Mouse (Mus musculus) limb, embryonic 13.5 days (tissue): ENCODE data around the gene Tagln3. TPM values are rescaled to one million over a fixed set of nuclear protein-coding genes. Genes with fewer than 3 reads are reported as not detected.
A peak's percentile ranks its signal among the peaks of the same experiment; 100 is the strongest.

ENCODE experiments used
- ATAC-seq: fragments of 200-750 bp; cut with Nextera tagmentation; 2 replicates; pipeline ENCODE4 v1.8.0; 2017; ENCODE audit warnings: low read depth, moderate number of reproducible peaks, moderate TSS enrichment; ENCODE audit not compliant: low FRiP score
- H3K27ac ChIP-seq: fragments of 300-500 bp; sonication (generic); 2 replicates; pipeline ENCODE4 v1.5.1; 2015; ENCODE audit warnings: inconsistent platforms, mild to moderate bottlenecking, moderate library complexity
- H3K27me3 ChIP-seq: fragments of 300-500 bp; sonication (generic); 2 replicates; pipeline ENCODE4 v1.6.1; 2015; ENCODE audit warnings: mild to moderate bottlenecking, inconsistent platforms
- H3K36me3 ChIP-seq: fragments of 300-500 bp; sonication (generic); 2 replicates; pipeline ENCODE4 v1.6.1; 2015; ENCODE audit warnings: inconsistent platforms, mild to moderate bottlenecking, moderate library complexity
- H3K4me1 ChIP-seq: fragments of 300-500 bp; sonication (generic); 2 replicates; pipeline ENCODE4 v1.6.1; 2015; ENCODE audit warnings: inconsistent platforms
- H3K4me2 ChIP-seq: fragments of 300-500 bp; sonication (generic); replicated peaks from 2 replicates; pipeline ENCODE4 v1.6.1; 2015; ENCODE audit warnings: inconsistent platforms, mild to moderate bottlenecking, moderate library complexity
- H3K4me3 ChIP-seq: fragments of 300-500 bp; sonication (generic); 2 replicates; pipeline ENCODE4 v1.5.1; 2015; ENCODE audit warnings: moderate library complexity, mild to moderate bottlenecking, inconsistent platforms
- H3K9ac ChIP-seq: fragments of 300-500 bp; sonication (generic); 2 replicates; pipeline ENCODE4 v1.6.1; 2015; ENCODE audit warnings: mild to moderate bottlenecking, inconsistent platforms
- H3K9me3 ChIP-seq: fragments of 300-500 bp; sonication (generic); 2 replicates; pipeline ENCODE4 v1.6.1; 2016; ENCODE audit warnings: inconsistent platforms
- WGBS: fragments of 180-500 bp; shearing (Covaris S2); methylation state at CpG from one replicate; pipeline ENCODE4 v1.1.7; 2015; 5-methylcytosine and 5-hydroxymethylcytosine counted together
- polyA plus RNA-seq: library from polyadenylated mRNA; unstranded; fragments of >200 nt; fragmentation: Nextera tagmentation; extraction: Ambion mirVana; gene quantifications from 2 replicates; pipeline ENCODE4 v1.2.1, GENCODE M21; 2015

Tagln3 gene
- polyA plus RNA-seq = 18.2 and 21.4 TPM in 2 replicates

DNA sequence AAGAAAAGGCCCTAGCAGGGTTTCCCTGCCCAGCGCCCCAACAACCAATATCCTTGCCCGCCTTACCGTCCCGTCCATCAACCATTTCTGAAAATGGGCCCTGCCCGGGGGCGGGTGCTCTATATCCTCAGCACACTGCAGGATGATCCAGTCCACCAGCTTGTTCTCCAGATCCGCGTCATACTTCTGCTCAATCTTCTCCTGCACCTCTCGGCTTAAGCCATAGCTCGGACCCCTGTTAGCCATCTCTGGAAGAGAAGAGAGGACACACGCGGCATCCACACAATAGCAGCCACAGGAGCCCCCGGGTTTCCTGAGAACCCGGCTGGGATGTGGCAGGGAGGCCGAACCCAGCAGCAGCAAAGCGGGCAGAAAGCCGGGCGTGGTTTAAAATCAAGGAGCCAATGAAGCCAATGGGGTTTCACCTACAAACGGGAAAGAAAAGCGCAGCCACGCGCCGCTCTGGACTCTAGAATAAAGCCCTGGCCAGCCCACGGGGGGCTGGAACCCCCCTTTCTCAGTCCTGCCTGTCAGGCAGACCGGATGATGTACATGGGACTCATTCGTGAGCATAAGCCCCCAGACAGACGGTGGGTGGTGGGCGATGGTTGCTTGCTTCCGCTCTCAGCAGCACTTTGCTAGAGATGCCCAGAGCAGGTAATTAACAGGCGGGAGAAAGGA lies at the start of gene Tagln3:
Gene Tagln3 (minus strand): TSS at position 548 of the 681 bp plus-strand sequence.
- Histone ChIP-seq H3K4me1 (peaks cover 23% of the 10 kb centered on the region), H3K4me2 (peak within 1 kb of the TSS; percentile 91), H3K27me3 (no peaks in the 10 kb centered on the region), H3K9me3 (no peaks in the 10 kb centered on the region), H3K27ac (no peak within 1 kb of the TSS; the same call in 1 of the 2 replicates), H3K9ac (peak within 1 kb of the TSS; percentile 75), H3K36me3 (peaks cover 22% of the 10 kb centered on the region), H3K4me3 (peak within 1 kb of the TSS; percentile 59)
- peak; percentile 76 for ATAC-seq
- under 1% methylated on average over 30 of the region's 30 CpGs for WGBS

DNA sequence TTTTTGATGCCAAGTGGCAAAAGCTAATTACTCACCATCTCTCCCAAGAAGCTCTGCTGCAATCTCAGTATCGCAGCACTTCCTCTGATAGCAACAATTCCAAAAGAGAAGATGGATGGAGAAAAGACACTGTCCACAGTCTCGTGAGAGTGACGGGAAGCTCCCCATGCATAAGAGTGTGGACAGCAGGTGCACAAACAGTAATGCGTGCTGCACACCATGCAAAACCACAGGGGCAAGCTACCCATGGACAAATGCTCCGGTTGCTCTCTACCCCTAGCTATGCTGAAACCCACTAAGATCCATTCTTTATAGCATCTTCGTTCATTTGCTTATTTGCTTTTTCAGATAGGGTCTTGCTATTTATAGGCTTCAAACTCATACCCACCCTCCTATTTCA lies 46.5 kb upstream of the Tagln3 start:
- H3K4me2 ChIP-seq = no peak overlapping the region
- no peak overlapping the region for H3K27ac ChIP-seq
- 0 out of 2 replicates have a peak, but pooled peaks cover 2% of the 10 kb centered on the region for H3K4me1 ChIP-seq
- H3K4me3 ChIP-seq = no peak overlapping the region
- H3K36me3 ChIP-seq = peaks cover 80% of the 10 kb centered on the region
- H3K9ac ChIP-seq = no peak overlapping the region
- ATAC-seq = no peak
- H3K9me3 ChIP-seq = no peaks in the 10 kb centered on the region
- no peaks in the 10 kb centered on the region for H3K27me3 ChIP-seq
- 95% methylated on average over 6 of the region's 6 CpGs for WGBS

DNA sequence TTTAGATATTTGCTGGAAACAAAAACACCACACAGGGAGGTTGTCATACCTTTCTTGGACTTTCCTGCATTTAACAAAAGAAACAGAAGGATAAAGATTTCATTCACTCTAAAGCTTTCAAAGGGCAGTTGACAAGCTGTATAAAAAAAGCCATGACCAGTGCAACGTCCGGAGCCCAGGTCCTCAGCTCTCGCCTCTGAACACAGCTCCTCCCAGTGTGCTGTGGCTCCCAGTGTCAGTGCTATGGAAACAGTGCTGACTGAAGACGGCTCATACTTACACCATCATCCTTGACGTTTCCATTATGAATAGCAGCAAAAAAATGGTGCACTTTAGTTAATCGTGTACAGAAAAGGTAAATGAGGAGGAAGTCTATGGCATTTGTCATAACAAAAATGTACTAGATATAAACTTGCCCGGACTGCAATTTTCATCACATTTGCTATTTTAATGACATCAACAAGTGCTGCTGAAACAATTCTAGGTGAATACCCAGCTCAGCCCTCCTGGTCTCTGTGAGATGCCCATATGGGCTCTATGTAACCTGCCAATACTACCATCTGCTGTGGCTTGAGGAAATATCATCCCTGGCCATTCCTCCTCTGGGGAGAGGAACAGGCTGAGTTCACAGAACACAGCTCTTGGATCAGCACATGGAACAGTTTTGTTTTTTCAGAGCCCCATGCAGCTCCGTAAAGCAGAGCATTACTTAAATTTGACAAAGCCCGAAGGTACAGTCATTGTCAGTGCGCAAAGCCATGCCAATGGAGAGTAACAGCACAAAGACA lies 43.6 kb upstream of the Tagln3 start:
- no peak overlapping the region for H3K4me2 ChIP-seq
- H3K9me3 ChIP-seq = no peaks in the 10 kb centered on the region
- peaks cover 6% of the 10 kb centered on the region; the same call in 1 of the 2 replicates for H3K4me1 ChIP-seq
- no peak overlapping the region for H3K9ac ChIP-seq
- peak overlapping the region; percentile 44; the same call in 1 of the 2 replicates for H3K27ac ChIP-seq
- no peak for ATAC-seq
- H3K36me3 ChIP-seq = peaks cover 78% of the 10 kb centered on the region
- 79% methylated on average over 10 of the region's 10 CpGs for WGBS
- H3K4me3 ChIP-seq = no peak overlapping the region
- no peaks in the 10 kb centered on the region for H3K27me3 ChIP-seq

DNA sequence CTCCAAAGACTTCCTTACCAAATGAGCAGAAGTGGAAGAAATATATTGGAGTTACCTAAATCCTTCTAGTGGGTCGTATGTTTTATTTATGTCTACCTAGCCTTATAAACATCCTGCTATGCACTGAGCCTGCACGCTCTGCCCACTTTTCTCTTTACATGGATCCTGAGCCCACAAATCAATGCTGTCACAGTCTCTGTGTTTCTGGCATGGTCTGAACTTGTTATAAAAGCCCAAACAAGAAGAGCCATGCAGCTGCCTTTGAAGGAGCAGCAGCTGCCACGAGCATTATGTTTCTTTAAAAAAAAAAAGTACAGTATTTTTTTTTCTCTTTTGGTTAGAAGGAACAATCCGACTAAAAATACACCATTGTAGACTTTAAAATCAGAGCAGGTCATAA lies 43.0 kb upstream of the Tagln3 start:
- Histone ChIP-seq H3K4me2 (no peak overlapping the region), H3K27me3 (no peaks in the 10 kb centered on the region), H3K9ac (no peak overlapping the region), H3K9me3 (no peaks in the 10 kb centered on the region), H3K4me1 (peaks cover 6% of the 10 kb centered on the region; the same call in 1 of the 2 replicates), H3K36me3 (peaks cover 79% of the 10 kb centered on the region), H3K27ac (no peak overlapping the region), H3K4me3 (no peak overlapping the region)
- no peak for ATAC-seq
- WGBS = 55% methylated on average over 4 of the region's 4 CpGs

DNA sequence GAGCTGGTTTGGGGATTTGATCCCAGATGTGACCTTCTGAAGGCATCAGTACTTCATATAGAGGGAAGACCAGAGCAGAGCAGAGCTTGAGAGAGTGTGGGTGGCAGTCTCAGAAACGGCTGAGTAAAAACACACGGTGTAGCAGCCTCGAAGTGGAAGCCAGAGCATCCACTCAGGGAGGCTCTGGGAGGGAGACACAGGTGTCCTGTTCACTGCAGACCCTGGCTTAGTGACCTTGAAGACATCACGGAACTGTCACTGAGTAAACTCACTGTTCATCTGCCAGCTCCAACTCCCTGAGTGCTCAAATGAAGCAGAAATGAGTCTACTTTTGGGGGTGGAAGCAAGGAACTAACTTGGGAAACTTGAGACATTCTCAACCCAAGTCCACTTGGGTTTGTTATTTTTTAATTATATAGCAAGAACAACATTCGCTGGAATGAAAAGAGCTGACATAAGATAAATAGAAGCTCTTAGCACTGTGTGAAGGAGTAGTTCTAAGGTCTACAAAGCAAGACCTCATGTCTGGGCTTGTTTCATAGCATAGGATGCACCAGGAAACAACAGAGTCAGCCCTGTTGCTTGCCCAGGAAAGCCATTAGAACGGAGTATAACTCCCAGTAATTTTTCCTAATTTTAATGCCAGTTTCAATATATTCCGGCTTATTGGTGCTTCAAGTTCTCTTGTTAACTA lies 41.5 kb upstream of the Tagln3 start:
- Histone ChIP-seq H3K36me3 (peaks cover 73% of the 10 kb centered on the region), H3K4me3 (no peak overlapping the region), H3K9ac (no peak overlapping the region), H3K9me3 (no peaks in the 10 kb centered on the region), H3K4me1 (peaks cover 6% of the 10 kb centered on the region; the same call in 1 of the 2 replicates), H3K27ac (no peak overlapping the region), H3K4me2 (no peak overlapping the region), H3K27me3 (no peaks in the 10 kb centered on the region)
- 82% methylated on average over 7 of the region's 7 CpGs for WGBS
- ATAC-seq = no peak

- 83% methylated on average over 3 of the region's 3 CpGs for WGBS
- H3K9me3 ChIP-seq = no peaks in the 10 kb centered on the region
- ATAC-seq = no peak
- no peak overlapping the region for H3K4me3 ChIP-seq
- H3K27ac ChIP-seq = no peak overlapping the region
- H3K4me1 ChIP-seq = peaks cover 6% of the 10 kb centered on the region; the same call in 1 of the 2 replicates
- H3K9ac ChIP-seq = no peak overlapping the region
- H3K36me3 ChIP-seq = peaks cover 73% of the 10 kb centered on the region
- H3K27me3 ChIP-seq = no peaks in the 10 kb centered on the region
- H3K4me2 ChIP-seq = no peak overlapping the region
These were observed 40.7 kb upstream of the Tagln3 start for GRCm38 (mm10) chr16:45765102-45765501.

GRCm38 (mm10) chr16:45762859-45763505 lies 38.6 kb upstream of the Tagln3 start:
- H3K9me3 ChIP-seq = no peaks in the 10 kb centered on the region
- H3K36me3 ChIP-seq = peaks cover 76% of the 10 kb centered on the region
- ATAC-seq = peak; percentile 59
- WGBS = 36% methylated on average over 13 of the region's 13 CpGs
- peaks cover 6% of the 10 kb centered on the region; the same call in 1 of the 2 replicates for H3K4me1 ChIP-seq
- H3K9ac ChIP-seq = no peak overlapping the region
- no peaks in the 10 kb centered on the region for H3K27me3 ChIP-seq
- no peak overlapping the region for H3K4me2 ChIP-seq
- no peak overlapping the region for H3K4me3 ChIP-seq
- peak overlapping the region; percentile 6; the same call in 1 of the 2 replicates for H3K27ac ChIP-seq

GRCm38 (mm10) chr16:45761425-45761824 lies 37.0 kb upstream of the Tagln3 start:
- no peak for ATAC-seq
- Histone ChIP-seq H3K4me2 (no peak overlapping the region), H3K36me3 (peaks cover 76% of the 10 kb centered on the region), H3K4me1 (peaks cover 4% of the 10 kb centered on the region; the same call in 1 of the 2 replicates), H3K27me3 (no peaks in the 10 kb centered on the region), H3K27ac (no peak overlapping the region), H3K9me3 (no peaks in the 10 kb centered on the region), H3K9ac (no peak overlapping the region), H3K4me3 (no peak overlapping the region)
- 89% methylated on average over 1 of the region's 1 CpGs for WGBS

GRCm38 (mm10) chr16:45758726-45759269 lies 34.4 kb upstream of the Tagln3 start:
- no peak for ATAC-seq
- no peak overlapping the region for H3K4me3 ChIP-seq

GRCm38 (mm10) chr16:45757421-45758078 lies 33.1 kb upstream of the Tagln3 start:
- H3K27ac ChIP-seq = peak overlapping the region; percentile 35; the same call in 1 of the 2 replicates
- 85% methylated on average over 12 of the region's 12 CpGs for WGBS
- H3K4me1 ChIP-seq = no peaks in the 10 kb centered on the region
- no peak overlapping the region for H3K4me3 ChIP-seq
- H3K27me3 ChIP-seq = no peaks in the 10 kb centered on the region
- no peaks in the 10 kb centered on the region for H3K9me3 ChIP-seq
- H3K4me2 ChIP-seq = no peak overlapping the region
- H3K36me3 ChIP-seq = peaks cover 47% of the 10 kb centered on the region
- no peak overlapping the region for H3K9ac ChIP-seq
- ATAC-seq = no peak

More at GRCm38 (mm10) chr16:45758726-45759269, 34.4 kb upstream of the Tagln3 start:
- H3K9ac ChIP-seq = no peak overlapping the region
- H3K36me3 ChIP-seq = peaks cover 55% of the 10 kb centered on the region
- H3K4me1 ChIP-seq = peaks cover 4% of the 10 kb centered on the region; the same call in 1 of the 2 replicates
- H3K27ac ChIP-seq = no peak overlapping the region
- no peaks in the 10 kb centered on the region for H3K9me3 ChIP-seq
- no peaks in the 10 kb centered on the region for H3K27me3 ChIP-seq
- H3K4me2 ChIP-seq = no peak overlapping the region
- WGBS = 89% methylated on average over 9 of the region's 9 CpGs

GRCm38 (mm10) chr16:45756855-45757254 lies 32.4 kb upstream of the Tagln3 start:
- peaks cover 50% of the 10 kb centered on the region for H3K36me3 ChIP-seq
- H3K4me2 ChIP-seq = no peak overlapping the region
- H3K27ac ChIP-seq = no peak overlapping the region
- no peak overlapping the region for H3K9ac ChIP-seq
- H3K4me1 ChIP-seq = no peaks in the 10 kb centered on the region
- H3K27me3 ChIP-seq = no peaks in the 10 kb centered on the region
- 33% methylated on average over 9 of the region's 9 CpGs for WGBS
- ATAC-seq = peak; percentile 44; the same call in 1 of the 2 replicates
- no peaks in the 10 kb centered on the region for H3K9me3 ChIP-seq
- H3K4me3 ChIP-seq = no peak overlapping the region
